Mouse (Mus musculus) midbrain, embryonic 16.5 days (tissue): ENCODE results near the gene Cyb561d1. TPM values are rescaled to one million over a fixed set of nuclear protein-coding genes. Genes with fewer than 3 reads are reported as not detected.

ENCODE experiments used
- ATAC-seq: fragments of 200-750 bp; cut with Nextera tagmentation; 2 replicates; pipeline ENCODE4 v1.8.0; 2017; ENCODE audit warnings: moderate TSS enrichment
- H3K27ac ChIP-seq: fragments of 300-500 bp; sonication (generic); 2 replicates; pipeline ENCODE4 v1.5.1; 2014; ENCODE audit warnings: mild to moderate bottlenecking, low read length, mixed read lengths
- H3K27me3 ChIP-seq: fragments of 300-500 bp; sonication (generic); 2 replicates; pipeline ENCODE4 v1.6.1; 2014; ENCODE audit warnings: low read depth, low read length, mixed read lengths; ENCODE audit not compliant: control insufficient read depth, insufficient read depth
- H3K36me3 ChIP-seq: fragments of 300-500 bp; sonication (generic); 2 replicates; pipeline ENCODE4 v1.6.1; 2014; ENCODE audit warnings: mild to moderate bottlenecking, low read length, moderate library complexity, mixed read lengths; ENCODE audit not compliant: control insufficient read depth, insufficient read depth
- H3K4me1 ChIP-seq: fragments of 300-500 bp; sonication (generic); 2 replicates; pipeline ENCODE4 v1.6.1; 2014; ENCODE audit warnings: mild to moderate bottlenecking, low read length, mixed read lengths; ENCODE audit not compliant: control insufficient read depth, insufficient read depth
- H3K4me2 ChIP-seq: fragments of 300-500 bp; sonication (generic); 2 replicates; pipeline ENCODE4 v1.6.1; 2014; ENCODE audit warnings: mild to moderate bottlenecking, low read length, mixed read lengths
- H3K4me3 ChIP-seq: fragments of 300-500 bp; sonication (generic); 2 replicates; pipeline ENCODE4 v1.5.1; 2014; ENCODE audit warnings: low read depth, mild to moderate bottlenecking, low read length, moderate library complexity, mixed read lengths
- H3K9ac ChIP-seq: fragments of 300-500 bp; sonication (generic); 2 replicates; pipeline ENCODE4 v1.6.1; 2014; ENCODE audit warnings: low read depth, low read length, mixed read lengths
- H3K9me3 ChIP-seq: fragments of 300-500 bp; sonication (generic); replicated peaks from 2 replicates; pipeline ENCODE4 v1.6.1; 2014; ENCODE audit warnings: mild to moderate bottlenecking, low read length, mixed read lengths; ENCODE audit not compliant: control insufficient read depth, poor library complexity, severe bottlenecking
- WGBS: fragments of 180-500 bp; shearing (Covaris S2); extraction: QIAGEN DNeasy Blood & Tissue Kit; methylation state at CpG from one replicate; pipeline ENCODE4 v1.1.7; 2014; 5-methylcytosine and 5-hydroxymethylcytosine counted together
- polyA plus RNA-seq: library from polyadenylated mRNA; unstranded; fragments of >200 nt; fragmentation: Nextera tagmentation; extraction: Ambion mirVana; gene quantifications from 2 replicates; pipeline ENCODE4 v1.2.1, GENCODE M21; 2015

The Cyb561d1 gene
- polyA plus RNA-seq, 1 experiment from 2014 or later: 4.8 TPM

GRCm38 (mm10) chr3:108205601-108206000 is 4.6 kb upstream of the Cyb561d1 start:
- H3K27me3 ChIP-seq: no peaks in the 10 kb centered on the region
- no peak overlapping the region for H3K27ac ChIP-seq
- peaks cover 14% of the 10 kb centered on the region for H3K4me1 ChIP-seq
- no peaks in the 10 kb centered on the region for H3K9me3 ChIP-seq
- WGBS: 88% methylated on average over 8 of the region's 8 CpGs
- no peak overlapping the region for H3K9ac ChIP-seq
- H3K4me3 ChIP-seq: no peak overlapping the region
- peaks cover 28% of the 10 kb centered on the region for H3K36me3 ChIP-seq
- H3K4me2 ChIP-seq: no peak overlapping the region
- ATAC-seq: no peak

GRCm38 (mm10) chr3:108204470-108204869 is 3.5 kb upstream of the Cyb561d1 start:
- H3K27ac ChIP-seq: no peak overlapping the region
- H3K36me3 ChIP-seq: peaks cover 28% of the 10 kb centered on the region
- no peaks in the 10 kb centered on the region for H3K27me3 ChIP-seq
- H3K9me3 ChIP-seq: no peaks in the 10 kb centered on the region
- WGBS: 93% methylated on average over 11 of the region's 11 CpGs
- no peak overlapping the region for H3K4me2 ChIP-seq
- no peak overlapping the region for H3K4me3 ChIP-seq
- no peak overlapping the region for H3K9ac ChIP-seq
- H3K4me1 ChIP-seq: peaks cover 14% of the 10 kb centered on the region
- ATAC-seq: no peak

GRCm38 (mm10) chr3:108203621-108204325 is 2.8 kb upstream of the Cyb561d1 start:
- Histone ChIP-seq H3K36me3 (peaks cover 28% of the 10 kb centered on the region), H3K9me3 (no peaks in the 10 kb centered on the region), H3K4me1 (peaks cover 9% of the 10 kb centered on the region), H3K4me3 (no peak overlapping the region), H3K27ac (no peak overlapping the region), H3K27me3 (no peaks in the 10 kb centered on the region), H3K9ac (no peak overlapping the region), H3K4me2 (no peak overlapping the region)
- WGBS: 86% methylated on average over 11 of the region's 11 CpGs
- ATAC-seq: no peak

GRCm38 (mm10) chr3:108203212-108203611 is 2.2 kb upstream of the Cyb561d1 start:
- no peak overlapping the region for H3K4me2 ChIP-seq
- no peak for ATAC-seq
- WGBS: 92% methylated on average over 13 of the region's 13 CpGs
- peaks cover 4% of the 10 kb centered on the region for H3K4me1 ChIP-seq
- H3K4me3 ChIP-seq: no peak overlapping the region
- no peak overlapping the region for H3K27ac ChIP-seq
- H3K9me3 ChIP-seq: no peaks in the 10 kb centered on the region
- H3K9ac ChIP-seq: no peak overlapping the region
- no peaks in the 10 kb centered on the region for H3K27me3 ChIP-seq
- H3K36me3 ChIP-seq: peaks cover 31% of the 10 kb centered on the region

- peaks cover 28% of the 10 kb centered on the region for H3K36me3 ChIP-seq
- H3K4me2 ChIP-seq: no peak overlapping the region
- H3K4me1 ChIP-seq: peaks cover 4% of the 10 kb centered on the region
- no peak overlapping the region for H3K27ac ChIP-seq
- H3K9me3 ChIP-seq: no peaks in the 10 kb centered on the region
- no peak for ATAC-seq
- no peaks in the 10 kb centered on the region for H3K27me3 ChIP-seq
- H3K9ac ChIP-seq: no peak overlapping the region
- H3K4me3 ChIP-seq: no peak overlapping the region
These were observed 1.5 kb upstream of the Cyb561d1 start for GRCm38 (mm10) chr3:108202506-108202905.

- Histone ChIP-seq H3K9me3 (no peaks in the 10 kb centered on the region), H3K27me3 (no peaks in the 10 kb centered on the region), H3K9ac (no peak overlapping the region), H3K4me2 (no peak overlapping the region), H3K27ac (no peak overlapping the region), H3K4me1 (peaks cover 21% of the 10 kb centered on the region), H3K4me3 (no peak overlapping the region), H3K36me3 (peaks cover 7% of the 10 kb centered on the region)
- ATAC-seq: no peak
- WGBS: 91% methylated on average over 6 of the region's 6 CpGs
These were observed 1.8 kb downstream of the Cyb561d1 start for GRCm38 (mm10) chr3:108199231-108199630.

GRCm38 (mm10) chr3:108197066-108197497 is 3.9 kb downstream of the Cyb561d1 start:
- 17% methylated on average over 14 of the region's 14 CpGs for WGBS
- peaks cover 21% of the 10 kb centered on the region for H3K4me1 ChIP-seq
- no peaks in the 10 kb centered on the region for H3K9me3 ChIP-seq
- peak overlapping the region; percentile 55 for H3K9ac ChIP-seq
- peaks cover 3% of the 10 kb centered on the region for H3K36me3 ChIP-seq
- H3K27me3 ChIP-seq: no peaks in the 10 kb centered on the region
- H3K27ac ChIP-seq: peak overlapping the region; percentile 67
- 0 out of 2 replicates have a peak, but pooled peaks have one; percentile 2 for ATAC-seq
- H3K4me3 ChIP-seq: no peak overlapping the region
- peak overlapping the region; percentile 33 for H3K4me2 ChIP-seq

GRCm38 (mm10) chr3:108195941-108196590 is 4.9 kb downstream of the Cyb561d1 start:
- ATAC-seq: no peak
- Histone ChIP-seq H3K9ac (peak overlapping the region; percentile 2; the same call in 1 of the 2 replicates), H3K27me3 (no peaks in the 10 kb centered on the region), H3K27ac (0 out of 2 replicates have a peak overlapping the region, but pooled peaks have one; percentile 19), H3K4me2 (no peak overlapping the region), H3K4me1 (peaks cover 17% of the 10 kb centered on the region), H3K36me3 (peaks cover 3% of the 10 kb centered on the region), H3K4me3 (no peak overlapping the region), H3K9me3 (no peaks in the 10 kb centered on the region)
- 68% methylated on average over 7 of the region's 7 CpGs for WGBS

GRCm38 (mm10) chr3:108195287-108195686 is 5.7 kb downstream of the Cyb561d1 start:
- 89% methylated on average over 4 of the region's 4 CpGs for WGBS
- Histone ChIP-seq H3K27me3 (no peaks in the 10 kb centered on the region), H3K4me1 (peaks cover 17% of the 10 kb centered on the region), H3K4me3 (no peak overlapping the region), H3K36me3 (peaks cover 3% of the 10 kb centered on the region), H3K9me3 (no peaks in the 10 kb centered on the region), H3K27ac (no peak overlapping the region), H3K4me2 (no peak overlapping the region), H3K9ac (no peak overlapping the region)
- no peak for ATAC-seq
